Mouse (Mus musculus) ES-E14 (cell line): ENCODE measurements at regions not wholly inside any gene's neighbourhood (a gene's known extent, or its start where the extent isn't known, plus 50 kb on each side); places are given as distances from the start of the nearest gene placed in this dataset.
"Not testable (repeated sequence)": the region's sequence is repeated elsewhere in the genome, so short reads cannot be mapped to it uniquely, and the experiment has no call there.

ENCODE experiments used
- DNase-seq: peaks from one replicate; pipeline ENCODE4 v3.0.0-alpha.2; 2013; ENCODE audit warnings: low read depth, low spot score
- H3K27ac ChIP-seq: 2 replicates; pipeline ENCODE4 v1.5.1; 2012; ENCODE audit warnings: low read depth, mild to moderate bottlenecking, low read length, moderate library complexity, mixed read lengths; ENCODE audit not compliant: poor library complexity, insufficient read depth, severe bottlenecking
- H3K36me3 ChIP-seq: 2 replicates; pipeline ENCODE4 v1.6.1; 2012; ENCODE audit warnings: mild to moderate bottlenecking, low read length, moderate library complexity, mixed read lengths; ENCODE audit not compliant: control insufficient read depth, poor library complexity, insufficient read depth, severe bottlenecking
- H3K4me1 ChIP-seq, 2 experiments: fragments of 150-350 bp in 1 of 2; sonication (generic) in 1 of 2; 2 replicates each; pipeline ENCODE4 v1.6.1; 2012; ENCODE audit warnings: low read length in 2 of 2, mild to moderate bottlenecking in 1 of 2, mixed read lengths in 1 of 2; ENCODE audit not compliant: control insufficient read depth in 2 of 2, insufficient read depth in 2 of 2, poor library complexity in 1 of 2
- H3K4me3 ChIP-seq, 2 experiments: fragments of 150-350 bp in 1 of 2; sonication (generic) in 1 of 2; 2 replicates each; pipeline ENCODE4 v1.5.1; 2012; ENCODE audit warnings: low read length in 2 of 2, low read depth in 1 of 2, mild to moderate bottlenecking in 1 of 2, mixed read lengths in 1 of 2; ENCODE audit not compliant: insufficient read depth in 1 of 2, poor library complexity in 1 of 2, severe bottlenecking in 1 of 2
- H3K9ac ChIP-seq: 2 replicates; pipeline ENCODE4 v1.6.1; 2012; ENCODE audit warnings: low read depth, mild to moderate bottlenecking, low read length, mixed read lengths; ENCODE audit not compliant: poor library complexity, insufficient read depth, severe bottlenecking
- H3K9me3 ChIP-seq: fragments of 150-350 bp; sonication (generic); 2 replicates; pipeline ENCODE4 v1.6.1; 2012; ENCODE audit warnings: low read depth, mild to moderate bottlenecking, low read length; ENCODE audit not compliant: control insufficient read depth, insufficient read depth
- in situ Hi-C, 2 experiments: fragments of 600-800 bp; cut with MboI; formaldehyde crosslinking; loops; one replicate each; pipeline ENCODE4 v1.15.1; 2025; ENCODE audit warnings: low sequenced_read_pairs in 2 of 2, inconsistent platforms in 1 of 2; ENCODE audit not compliant: unreplicated experiment in 2 of 2

DNA sequence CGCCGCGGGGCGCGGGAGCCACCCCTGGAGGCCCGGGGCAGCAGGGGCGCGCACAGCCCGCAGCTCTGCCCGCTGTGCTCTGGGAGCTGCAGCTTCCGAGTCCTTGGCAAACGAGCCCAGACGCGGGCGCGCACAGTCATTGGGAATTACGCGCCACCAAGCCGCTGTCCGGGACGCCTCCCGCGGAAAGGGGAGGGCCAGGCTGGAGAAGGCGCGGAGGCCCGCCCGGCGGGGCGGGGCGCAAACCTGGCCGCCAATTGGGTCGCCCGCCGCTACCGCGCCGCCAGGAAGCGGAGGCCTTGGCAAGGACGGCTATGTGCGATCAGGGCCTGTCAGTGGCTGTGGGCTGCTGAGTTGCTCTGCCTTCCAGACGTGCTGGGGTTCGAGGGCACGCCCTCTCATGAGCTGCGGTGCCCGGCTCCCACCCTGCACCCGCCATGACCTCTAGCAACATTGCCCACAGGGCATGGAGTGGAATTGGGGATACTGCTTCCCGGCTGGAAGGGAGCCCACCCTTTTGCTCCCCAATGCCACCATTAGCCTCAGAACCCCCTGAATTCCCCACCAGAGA is 739.1 kb upstream of the Ywhaq start:
- H3K36me3 ChIP-seq, H3K4me1 ChIP-seq, H3K9me3 ChIP-seq, H3K27ac ChIP-seq, in situ Hi-C loops, H3K9ac ChIP-seq: not testable (repeated sequence)
- peak overlapping the region; percentile 53 to 62; a peak in 3 of 4 replicates for H3K4me3 ChIP-seq
- peak; percentile 35 for DNase-seq

DNA sequence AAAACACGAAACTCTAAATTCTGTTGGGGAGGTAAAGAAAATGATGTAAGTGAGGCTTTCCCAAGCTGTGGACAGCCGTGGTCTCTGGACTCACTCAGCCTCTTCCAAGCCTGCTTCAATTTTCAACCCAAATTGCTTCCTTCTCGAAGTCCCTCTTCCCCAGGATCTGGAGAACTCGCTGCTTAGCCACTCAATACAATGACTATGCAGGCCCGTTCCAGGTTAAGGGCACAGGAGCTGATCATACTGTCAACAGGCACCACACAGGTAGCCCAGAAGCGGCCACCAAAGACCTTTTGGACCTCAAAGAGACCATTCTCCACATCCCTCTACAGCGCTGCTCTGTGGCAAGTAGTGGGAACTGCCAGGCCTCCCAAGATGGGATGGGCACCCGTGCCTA is 737.9 kb upstream of the Ywhaq start:
- H3K27ac ChIP-seq, H3K4me3 ChIP-seq, H3K9ac ChIP-seq, H3K36me3 ChIP-seq, H3K4me1 ChIP-seq, H3K9me3 ChIP-seq, in situ Hi-C loops, DNase-seq: not testable (repeated sequence)
